Mouse (Mus musculus) heart, postnatal 25 days (tissue): ENCODE data around the gene Cbwd1. TPM values are rescaled to one million over a fixed set of nuclear protein-coding genes. Genes with fewer than 3 reads are reported as not detected.
A peak's percentile ranks its signal among the peaks of the same experiment; 100 is the strongest.
"Not testable (repeated sequence)": the region's sequence is repeated elsewhere in the genome, so short reads cannot be mapped to it uniquely, and the experiment has no call there.

Experiments
- DNase-seq: peaks from one replicate; pipeline ENCODE4 v3.0.0; 2022; ENCODE audit warnings: low spot score
- intact Hi-C: fragments of 180-260 bp; cut with DNase I; formaldehyde crosslinking; loops from one replicate; pipeline ENCODE4 v1.15.1; 2025
- microRNA-seq: library from miRNA; unstranded; fragments of <30 nt; microRNA quantifications from one replicate; pipeline ENCODE4 v1.2.0, GENCODE M21; 2022
- total RNA-seq, 2 experiments: library from RNA; stranded (reverse); gene quantifications; 2 replicates each; pipeline ENCODE4 v1.2.3; 2021

Cbwd1 gene
- total RNA-seq, 2 experiments from 2014 or later: 7.8 to 10.2 TPM

- intact Hi-C loops: no loop called here
- DNase-seq: no peak
Measured at GRCm38 (mm10) chr19:24898737-24899577, 62.5 kb downstream of the Cbwd1 start.

GRCm38 (mm10) chr19:24897896-24898736 is 63.3 kb downstream of the Cbwd1 start:
- no peak for DNase-seq
- intact Hi-C loops: no loop called here

GRCm38 (mm10) chr19:24897006-24897895 is 64.2 kb downstream of the Cbwd1 start:
- DNase-seq: no peak
- intact Hi-C loops: no loop called here

GRCm38 (mm10) chr19:24896536-24896935 is 64.9 kb downstream of the Cbwd1 start:
- DNase-seq: no peak
- intact Hi-C loops: no loop called here

- intact Hi-C loops: no loop called here
- DNase-seq: no peak
Measured at GRCm38 (mm10) chr19:24886888-24887287, 74.5 kb downstream of the Cbwd1 start.

- intact Hi-C loops: no loop called here
- DNase-seq: no peak
Measured at GRCm38 (mm10) chr19:24885504-24885903, 75.9 kb downstream of the Cbwd1 start.

- intact Hi-C loops: no loop called here
- no peak for DNase-seq
Measured at GRCm38 (mm10) chr19:24881237-24881636, 80.2 kb downstream of the Cbwd1 start.

GRCm38 (mm10) chr19:24875129-24875870 is 86.1 kb downstream of the Cbwd1 start, which contains the start of gene Gm10053:
Gene Gm10053, plus strand, starts transcription at chr19:24875686.
- DNase-seq, intact Hi-C loops: not testable (repeated sequence)

- DNase-seq: no peak
- intact Hi-C loops: loop anchor here (5.0 kb wide), 1 partner anchor 572 kb away; no protein-coding TSS in a partner anchor
Measured at GRCm38 (mm10) chr19:24873873-24874272, 87.5 kb downstream of the Cbwd1 start.

GRCm38 (mm10) chr19:24871037-24871635 is 90.3 kb downstream of the Cbwd1 start:
- intact Hi-C loops: loop anchor here (1.0 to 5.0 kb wide), 3 partner anchors 166 to 569 kb away; no protein-coding TSS in a partner anchor
- peak; percentile 12 for DNase-seq

Small RNAs within 50 kb of the gene (microRNA-seq; reads per million reads assigned to microRNA genes)
- not detected for gene Mir3084-1

Other genes starting within 250 kb of the Cbwd1 start
- 10 to 100 TPM; 93.4 to 99.9 TPM for gene Pgm5, start 99.8 kb downstream of the Cbwd1 start, total RNA-seq
- gene Gm10053, start 85.9 kb downstream of the Cbwd1 start, total RNA-seq: 1,000 to 10,000 TPM; 1,136 to 1,153 TPM
- gene Foxd4, start 60.4 kb downstream of the Cbwd1 start, total RNA-seq: not detected
- gene Dock8, start 37.9 kb upstream of the Cbwd1 start, total RNA-seq: 10 to 100 TPM; 15.8 to 21.7 TPM